Mouse (Mus musculus): ENCODE data around the gene Lhfp.

The Lhfp gene

GRCm38 (mm10) chr3:53151081-53151480, 109.8 kb downstream of the Lhfp start:
- no peak for DNase-seq (ENCODE audit: low read depth in 2 of 2, low spot score in 2 of 2)

- DNase-seq (ENCODE audit: low read depth in 2 of 2, low spot score in 2 of 2), result no peak
Measured at GRCm38 (mm10) chr3:53151607-53152006, 110.3 kb downstream of the Lhfp start.

GRCm38 (mm10) chr3:53161963-53162362, 120.6 kb downstream of the Lhfp start:
- DNase-seq (ENCODE audit: low read depth in 2 of 2, low spot score in 2 of 2), result no peak

- no peak for DNase-seq (ENCODE audit: low read depth in 2 of 2, low spot score in 2 of 2)
Measured at GRCm38 (mm10) chr3:53165281-53165680, 124.0 kb downstream of the Lhfp start.

GRCm38 (mm10) chr3:53166001-53166400, 124.7 kb downstream of the Lhfp start:
- DNase-seq (ENCODE audit: low read depth in 2 of 2, low spot score in 2 of 2), result no peak

GRCm38 (mm10) chr3:53169486-53169885, 128.2 kb downstream of the Lhfp start:
- no peak for DNase-seq (ENCODE audit: low read depth in 2 of 2, low spot score in 2 of 2)

GRCm38 (mm10) chr3:53173310-53174063, 132.2 kb downstream of the Lhfp start:
- DNase-seq (ENCODE audit: low read depth in 2 of 2, low spot score in 2 of 2), result no peak

GRCm38 (mm10) chr3:53179936-53180335, 138.6 kb downstream of the Lhfp start:
- DNase-seq (ENCODE audit: low read depth in 2 of 2, low spot score in 2 of 2), result no peak

- no peak for DNase-seq (ENCODE audit: low read depth in 2 of 2, low spot score in 2 of 2)
Measured at GRCm38 (mm10) chr3:53185439-53185838, 144.1 kb downstream of the Lhfp start.

GRCm38 (mm10) chr3:53193441-53193840, 152.1 kb downstream of the Lhfp start:
- no peak for DNase-seq (ENCODE audit: low read depth in 2 of 2, low spot score in 2 of 2)

- DNase-seq (ENCODE audit: low read depth in 2 of 2, low spot score in 2 of 2), result no peak
Measured at GRCm38 (mm10) chr3:53195666-53196107, 154.4 kb downstream of the Lhfp start.

- DNase-seq (ENCODE audit: low read depth in 2 of 2, low spot score in 2 of 2), result no peak
Measured at GRCm38 (mm10) chr3:53200175-53200574, 158.8 kb downstream of the Lhfp start.

GRCm38 (mm10) chr3:53200853-53201252, 159.5 kb downstream of the Lhfp start:
- DNase-seq (ENCODE audit: low read depth in 2 of 2, low spot score in 2 of 2), result no peak

- DNase-seq (ENCODE audit: low read depth in 2 of 2, low spot score in 2 of 2), result no peak
Measured at GRCm38 (mm10) chr3:53201670-53202069, 160.3 kb downstream of the Lhfp start.

- DNase-seq (ENCODE audit: low read depth in 2 of 2, low spot score in 2 of 2), result no peak
Measured at GRCm38 (mm10) chr3:53202184-53202583, 160.9 kb downstream of the Lhfp start.

- DNase-seq (ENCODE audit: low read depth in 2 of 2, low spot score in 2 of 2), result no peak
Measured at GRCm38 (mm10) chr3:53202698-53203097, 161.4 kb downstream of the Lhfp start.

- DNase-seq (ENCODE audit: low read depth in 2 of 2, low spot score in 2 of 2), result no peak
Measured at GRCm38 (mm10) chr3:53203656-53204055, 162.3 kb downstream of the Lhfp start.

- no peak for DNase-seq (ENCODE audit: low read depth in 2 of 2, low spot score in 2 of 2)
Measured at GRCm38 (mm10) chr3:53204348-53204984, 163.1 kb downstream of the Lhfp start.

- no peak for DNase-seq (ENCODE audit: low read depth in 2 of 2, low spot score in 2 of 2)
Measured at GRCm38 (mm10) chr3:53204985-53205365, 163.6 kb downstream of the Lhfp start.

GRCm38 (mm10) chr3:53205706-53206105, 164.4 kb downstream of the Lhfp start:
- no peak for DNase-seq (ENCODE audit: low read depth in 2 of 2, low spot score in 2 of 2)

- no peak for DNase-seq (ENCODE audit: low read depth in 2 of 2, low spot score in 2 of 2)
Measured at GRCm38 (mm10) chr3:53206509-53207224, 165.3 kb downstream of the Lhfp start.

GRCm38 (mm10) chr3:53207225-53207528, 165.8 kb downstream of the Lhfp start:
- no peak for DNase-seq (ENCODE audit: low read depth in 2 of 2, low spot score in 2 of 2)
